ENCODE assay signal across 9 mouse cellular contexts in genomic region chr12:109541540-109541899, GRCm38 (mm10). TPM values are rescaled to one million over a fixed set of nuclear protein-coding genes. Genes with fewer than 3 reads are reported as not detected.
DNase-seq lines count a peak whose midpoint lies in the region; ATAC-seq and TF ChIP-seq lines count a peak whose summit lies in the region.
"Had no signal": no experiment of that assay in that cellular context is flagged by ENCODE, and none has a peak within 500 bp of the region (broad histone marks: within the 10 kb centered on the region; RNA-seq: fewer than 3 reads in every experiment).

No protein-coding gene starts in this region.

- no peak for DNase-seq in heart, postnatal 0 days (ENCODE audit: low spot score)
- DNase-seq in heart, postnatal 10 days = no peak
- DNase-seq in midbrain, embryonic 14.5 days = peak; percentile 55
- DNase-seq in gastrocnemius, postnatal 10 days = no peak
- DNase-seq in yolk sac, embryonic 10.5 days (ENCODE audit: low spot score) = no peak
- no peak for DNase-seq in layer of hippocampus, adult 9-10 months (ENCODE audit: low spot score)
- DNase-seq: kidney, adult 18-20 months had no signal

- no peak for TF ChIP-seq EP300 in heart, postnatal 0 days (IDR thresholded peaks at IDR 0.05; ENCODE audit: low read depth)

- no peak for ATAC-seq in heart, postnatal 0 days (ENCODE audit: insufficient read depth, low read depth)
- ATAC-seq in embryonic facial prominence, embryonic 13.5 days (ENCODE audit: insufficient number of reproducible peaks, insufficient read depth, low FRiP score, low TSS enrichment, low read depth) = no peak
- no peak for ATAC-seq in hindbrain, embryonic 16.5 days
- no peak for ATAC-seq in midbrain, embryonic 14.5 days (ENCODE audit: low FRiP score, low TSS enrichment)

- peak overlapping the region; percentile 37 for H3K9ac ChIP-seq in heart, postnatal 0 days (replicated peaks; ENCODE audit: low read depth, low read length)
- H3K9ac ChIP-seq in embryonic facial prominence, embryonic 13.5 days = peak overlapping the region; percentile 75
- peak overlapping the region; percentile 61 for H3K9ac ChIP-seq in hindbrain, embryonic 16.5 days (ENCODE audit: low read depth, low read length)
- H3K9ac ChIP-seq in midbrain, embryonic 14.5 days (replicated peaks; ENCODE audit: low read length) = peak overlapping the region; percentile 76

- H3K4me1 ChIP-seq in heart, postnatal 0 days (ENCODE audit: control insufficient read depth, insufficient read depth) = no peaks in the 10 kb centered on the region
- peaks cover 10% of the 10 kb centered on the region; the same call in 1 of the 2 replicates for H3K4me1 ChIP-seq in embryonic facial prominence, embryonic 13.5 days
- peaks cover 8% of the 10 kb centered on the region for H3K4me1 ChIP-seq in hindbrain, embryonic 16.5 days (ENCODE audit: control insufficient read depth, insufficient read depth, low read depth, low read length)
- 0 out of 2 replicates have a peak, but pooled peaks cover 3% of the 10 kb centered on the region for H3K4me1 ChIP-seq in midbrain, embryonic 14.5 days (ENCODE audit: control insufficient read depth, insufficient read depth, low read length)

- H3K4me2 ChIP-seq in heart, postnatal 0 days (ENCODE audit: low read depth, low read length) = peak overlapping the region; percentile 60
- H3K4me2 ChIP-seq in embryonic facial prominence, embryonic 13.5 days = peak overlapping the region; percentile 55
- H3K4me2 ChIP-seq in hindbrain, embryonic 16.5 days (ENCODE audit: low read length) = peak overlapping the region; percentile 57
- H3K4me2 ChIP-seq in midbrain, embryonic 14.5 days (ENCODE audit: low read length) = peak overlapping the region; percentile 55

- H3K36me3 ChIP-seq in heart, postnatal 0 days (replicated peaks; ENCODE audit: control insufficient read depth, insufficient read depth, low read length) = no peaks in the 10 kb centered on the region
- H3K36me3 ChIP-seq in embryonic facial prominence, embryonic 13.5 days = peaks cover 13% of the 10 kb centered on the region
- H3K36me3 ChIP-seq in hindbrain, embryonic 16.5 days (ENCODE audit: control insufficient read depth, insufficient read depth, low read length) = peaks cover 3% of the 10 kb centered on the region
- peaks cover 8% of the 10 kb centered on the region for H3K36me3 ChIP-seq in midbrain, embryonic 14.5 days (ENCODE audit: control insufficient read depth, insufficient read depth, low read length)

- H3K27ac ChIP-seq in heart, postnatal 0 days (ENCODE audit: low read depth) = no peak overlapping the region
- peak overlapping the region; percentile 64 for H3K27ac ChIP-seq in embryonic facial prominence, embryonic 13.5 days
- peak overlapping the region; percentile 81 for H3K27ac ChIP-seq in hindbrain, embryonic 16.5 days (ENCODE audit: low read depth, low read length)
- H3K27ac ChIP-seq in midbrain, embryonic 14.5 days (replicated peaks; ENCODE audit: low read depth, low read length) = peak overlapping the region; percentile 73

- peaks cover 29% of the 10 kb centered on the region for H3K9me3 ChIP-seq in heart, postnatal 0 days (replicated peaks; ENCODE audit: control insufficient read depth, low read length)
- peaks cover 47% of the 10 kb centered on the region for H3K9me3 ChIP-seq in embryonic facial prominence, embryonic 13.5 days
- H3K9me3 ChIP-seq in hindbrain, embryonic 16.5 days (ENCODE audit: control insufficient read depth, low read length) = peaks cover 21% of the 10 kb centered on the region
- peaks cover 20% of the 10 kb centered on the region for H3K9me3 ChIP-seq in midbrain, embryonic 14.5 days (ENCODE audit: control insufficient read depth, low read length)

- 34% methylated on average over 16 of the region's 16 CpGs for WGBS in heart, postnatal 0 days
- WGBS in embryonic facial prominence, embryonic 13.5 days = 49% methylated on average over 16 of the region's 16 CpGs
- WGBS in hindbrain, embryonic 16.5 days = 55% methylated on average over 16 of the region's 16 CpGs
- 40% methylated on average over 16 of the region's 16 CpGs for WGBS in midbrain, embryonic 14.5 days

- intact Hi-C loops in heart, postnatal 10 days (cut with DNase I) = loop anchor here (5.0 kb wide), 1 partner anchor 104 kb away; no protein-coding TSS in a partner anchor

- H3K4me3 ChIP-seq in heart, postnatal 0 days (ENCODE audit: low read depth, low read length) = peak overlapping the region; percentile 47
- H3K4me3 ChIP-seq in embryonic facial prominence, embryonic 13.5 days = peak overlapping the region; percentile 54
- H3K4me3 ChIP-seq in hindbrain, embryonic 16.5 days (ENCODE audit: low read length) = peak overlapping the region; percentile 51
- H3K4me3 ChIP-seq in midbrain, embryonic 14.5 days (replicated peaks; ENCODE audit: low read depth, low read length) = peak overlapping the region; percentile 48

- no peak for TF ChIP-seq CTCF in heart, postnatal 0 days (IDR thresholded peaks at IDR 0.05; ENCODE audit: low read depth)

- H3K27me3 ChIP-seq in heart, postnatal 0 days (ENCODE audit: control insufficient read depth, insufficient read depth, low read length) = no peaks in the 10 kb centered on the region
- no peaks in the 10 kb centered on the region for H3K27me3 ChIP-seq in embryonic facial prominence, embryonic 13.5 days
- no peaks in the 10 kb centered on the region for H3K27me3 ChIP-seq in hindbrain, embryonic 16.5 days (replicated peaks; ENCODE audit: control insufficient read depth, insufficient read depth, low read length)
- no peaks in the 10 kb centered on the region for H3K27me3 ChIP-seq in midbrain, embryonic 14.5 days (ENCODE audit: control insufficient read depth, insufficient read depth, low read length)

RNA-seq across cellular contexts. Expression of gene Rtl1, which starts 58.6 kb away (rescaled TPM):
- total RNA-seq in heart, postnatal 0 days (2014; rRNA removed; ENCODE audit: low replicate concordance) = 0.15 and 0.23 TPM in 2 replicates
- polyA plus RNA-seq in heart, postnatal 0 days (2015; fragmentation: Nextera tagmentation; extraction: Ambion mirVana) = 0.14 and 0.16 TPM in 2 replicates
- total RNA-seq in heart, postnatal 10 days (2021) = under 1 TPM; 0.14 to 0.42 TPM
- polyA plus RNA-seq in embryonic facial prominence, embryonic 13.5 days (2015; fragmentation: Nextera tagmentation; extraction: Ambion mirVana) = 1.8 TPM in 2 replicates
- polyA plus RNA-seq in hindbrain, embryonic 16.5 days (2015; fragmentation: Nextera tagmentation; extraction: Ambion mirVana) = 1.7 and 2.2 TPM in 2 replicates
- 1.2 and 2.0 TPM in 2 replicates for polyA plus RNA-seq in midbrain, embryonic 14.5 days (2014; fragmentation: Nextera tagmentation; extraction: Ambion mirVana)
- 10 to 100 TPM in 1 of 2 experiments, 1 to 10 TPM in 1; 3.0 to 14.0 TPM for total RNA-seq in gastrocnemius, postnatal 10 days (2021)
